Mouse (Mus musculus): ENCODE data around the gene Bank1. TPM values are rescaled to one million over a fixed set of nuclear protein-coding genes. Genes with fewer than 3 reads are reported as not detected.
A peak's percentile ranks its signal among the peaks of the same experiment; 100 is the strongest.

Gene Bank1
- polyA plus RNA-seq, 1 experiment from 2014 or later: 0.31 TPM

- 87% methylated on average over 5 of the region's 5 CpGs for WGBS
- H3K36me3 ChIP-seq: no peaks in the 10 kb centered on the region
- H3K4me3 ChIP-seq: no peak overlapping the region
- no peak overlapping the region for H3K27ac ChIP-seq (replicated peaks)
- no peak for ATAC-seq (replicated peaks)
- no peak overlapping the region for H3K4me2 ChIP-seq (replicated peaks)
- no peaks in the 10 kb centered on the region for H3K27me3 ChIP-seq
- H3K9me3 ChIP-seq: no peaks in the 10 kb centered on the region
- H3K9ac ChIP-seq (replicated peaks): no peak overlapping the region
- no peaks in the 10 kb centered on the region for H3K4me1 ChIP-seq
Observed at GRCm38 (mm10) chr3:136247331-136247730, 78.5 kb downstream of the Bank1 start.

DNA sequence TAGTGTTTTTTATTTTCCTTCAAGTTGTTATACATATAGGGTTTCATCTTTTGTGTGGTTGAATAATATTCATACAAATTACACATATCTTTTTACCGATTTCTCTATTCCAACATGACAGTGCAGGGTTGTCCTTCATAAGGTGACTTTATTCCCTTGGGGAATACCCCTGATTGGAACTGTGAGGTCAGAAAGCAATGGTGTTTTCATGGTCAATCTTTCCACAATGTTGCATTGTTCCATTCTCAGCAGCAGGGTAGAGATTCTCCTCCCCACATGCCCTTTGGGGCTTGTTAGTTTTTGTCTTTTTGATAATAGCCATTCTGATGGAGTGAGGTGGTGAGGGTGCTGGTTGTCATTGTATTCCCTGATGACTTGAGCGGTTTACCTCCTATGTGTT, 80.9 kb downstream of the Bank1 start:
- Histone ChIP-seq H3K27ac (replicated peaks) (no peak overlapping the region), H3K36me3 (no peaks in the 10 kb centered on the region), H3K4me1 (no peaks in the 10 kb centered on the region), H3K4me2 (replicated peaks) (no peak overlapping the region), H3K27me3 (no peaks in the 10 kb centered on the region), H3K4me3 (no peak overlapping the region), H3K9me3 (no peaks in the 10 kb centered on the region), H3K9ac (replicated peaks) (no peak overlapping the region)
- 68% methylated on average over 2 of the region's 2 CpGs for WGBS
- no peak for ATAC-seq (replicated peaks)

GRCm38 (mm10) chr3:136238790-136239189, 87.1 kb downstream of the Bank1 start:
- WGBS: 86% methylated on average over 3 of the region's 3 CpGs
- H3K9ac ChIP-seq (replicated peaks): no peak overlapping the region

DNA sequence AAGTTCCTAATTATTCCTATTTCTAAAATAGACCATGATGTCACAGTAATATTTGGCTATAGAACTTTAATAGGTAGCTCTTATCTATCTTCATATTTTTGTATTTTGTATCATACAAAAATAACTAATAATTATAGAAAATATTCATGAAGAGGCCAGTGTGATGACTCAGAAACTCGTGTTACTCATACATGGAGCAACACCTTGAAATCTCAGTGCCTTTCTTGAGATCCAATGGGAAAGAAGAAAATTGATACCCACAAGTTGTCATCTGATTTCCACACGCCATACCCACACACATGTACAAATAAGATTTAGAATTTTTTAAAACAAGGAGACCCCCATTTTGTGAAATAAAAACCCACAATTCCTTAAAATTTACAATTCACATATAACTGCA, 92.4 kb downstream of the Bank1 start:
- WGBS: 76% methylated on average over 2 of the region's 2 CpGs

More at GRCm38 (mm10) chr3:136238790-136239189, 87.1 kb downstream of the Bank1 start:
- H3K4me1 ChIP-seq: no peaks in the 10 kb centered on the region
- no peaks in the 10 kb centered on the region for H3K36me3 ChIP-seq
- no peaks in the 10 kb centered on the region for H3K27me3 ChIP-seq
- no peak overlapping the region for H3K27ac ChIP-seq (replicated peaks)
- no peak overlapping the region for H3K4me3 ChIP-seq
- no peak overlapping the region for H3K4me2 ChIP-seq (replicated peaks)
- H3K9me3 ChIP-seq: no peaks in the 10 kb centered on the region
- ATAC-seq (replicated peaks): no peak

DNA sequence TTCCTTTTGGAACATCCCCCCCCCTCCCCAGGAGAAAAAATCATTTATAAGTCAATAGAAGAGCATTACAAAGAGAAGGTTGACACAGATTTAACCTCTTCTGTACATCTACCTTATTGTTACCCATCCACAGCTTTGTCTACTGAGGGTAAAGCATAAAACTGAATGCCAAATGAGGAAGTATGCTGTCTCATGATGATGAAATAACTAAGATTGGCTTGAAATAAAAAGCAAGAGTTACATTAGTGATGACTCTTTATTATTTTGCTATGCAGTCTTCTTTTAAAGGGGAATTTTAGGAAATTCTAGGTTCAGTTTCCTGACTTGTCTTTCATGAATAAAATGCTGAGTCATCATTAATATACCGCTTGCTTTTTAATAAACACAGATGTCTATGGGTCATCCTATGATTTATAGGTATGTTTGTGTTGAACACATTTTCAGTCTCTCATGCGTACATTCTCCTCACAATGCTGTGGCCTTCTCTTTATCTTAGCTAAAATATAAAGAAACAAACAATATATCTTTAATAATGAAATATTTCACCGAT, 95.2 kb downstream of the Bank1 start:
- Histone ChIP-seq H3K9me3 (no peaks in the 10 kb centered on the region), H3K36me3 (no peaks in the 10 kb centered on the region), H3K9ac (replicated peaks) (no peak overlapping the region), H3K27ac (replicated peaks) (no peak overlapping the region), H3K4me3 (no peak overlapping the region), H3K4me2 (replicated peaks) (no peak overlapping the region), H3K27me3 (no peaks in the 10 kb centered on the region), H3K4me1 (no peaks in the 10 kb centered on the region)
- WGBS: 96% methylated on average over 3 of the region's 3 CpGs
- ATAC-seq (replicated peaks): no peak

More for the DNA sequence above, 92.4 kb downstream of the Bank1 start:
- no peak for ATAC-seq (replicated peaks)
- no peak overlapping the region for H3K27ac ChIP-seq (replicated peaks)
- H3K9me3 ChIP-seq: no peaks in the 10 kb centered on the region
- no peak overlapping the region for H3K4me2 ChIP-seq (replicated peaks)
- H3K27me3 ChIP-seq: no peaks in the 10 kb centered on the region
- no peak overlapping the region for H3K4me3 ChIP-seq
- no peak overlapping the region for H3K9ac ChIP-seq (replicated peaks)
- no peaks in the 10 kb centered on the region for H3K4me1 ChIP-seq
- H3K36me3 ChIP-seq: no peaks in the 10 kb centered on the region

GRCm38 (mm10) chr3:136189661-136190228, 136.1 kb downstream of the Bank1 start:
- no peak overlapping the region for H3K4me2 ChIP-seq (replicated peaks)
- no peak for ATAC-seq (replicated peaks)
- 90% methylated on average over 1 of the region's 1 CpGs for WGBS
- H3K9me3 ChIP-seq: no peaks in the 10 kb centered on the region
- H3K4me1 ChIP-seq: no peaks in the 10 kb centered on the region; the same call in 1 of the 2 replicates
- no peak overlapping the region for H3K27ac ChIP-seq (replicated peaks)
- H3K36me3 ChIP-seq: no peaks in the 10 kb centered on the region
- H3K4me3 ChIP-seq: no peak overlapping the region
- H3K9ac ChIP-seq (replicated peaks): no peak overlapping the region
- no peaks in the 10 kb centered on the region for H3K27me3 ChIP-seq

DNA sequence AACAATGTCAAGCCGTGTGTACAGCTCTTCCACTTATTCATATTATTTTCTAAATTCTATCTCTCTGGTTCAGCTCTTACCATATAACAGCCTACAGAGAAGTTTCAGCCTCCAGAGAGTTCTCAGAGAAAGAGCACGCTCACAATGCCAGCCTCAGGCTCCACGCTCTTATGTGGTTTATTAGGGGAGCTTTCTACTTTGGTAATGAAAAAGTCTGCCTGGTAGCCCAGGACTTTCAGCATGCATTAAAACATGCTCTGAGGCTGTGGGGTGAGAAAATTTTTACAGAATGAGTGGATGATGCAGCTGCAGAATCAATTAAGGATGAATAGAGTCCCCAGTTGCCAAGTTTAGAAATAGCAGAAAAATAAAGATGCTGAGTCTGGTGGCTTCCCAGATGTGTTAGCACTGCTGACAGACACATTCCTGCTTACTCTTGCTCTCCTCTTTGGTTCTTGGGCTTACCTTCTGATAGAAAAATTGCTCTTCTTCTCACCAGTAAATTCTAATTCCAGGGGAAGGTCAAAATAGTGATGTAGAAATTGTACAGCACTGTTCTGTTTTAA, 139.2 kb downstream of the Bank1 start:
- ATAC-seq (replicated peaks): peak; percentile 64; the same call in 1 of the 2 replicates
- WGBS: 61% methylated on average over 3 of the region's 3 CpGs
- H3K27ac ChIP-seq (replicated peaks): no peak overlapping the region; the same call in 1 of the 2 replicates
- no peaks in the 10 kb centered on the region for H3K36me3 ChIP-seq
- no peak overlapping the region for H3K4me2 ChIP-seq (replicated peaks)
- no peak overlapping the region for H3K9ac ChIP-seq (replicated peaks)
- H3K9me3 ChIP-seq: no peaks in the 10 kb centered on the region
- no peak overlapping the region for H3K4me3 ChIP-seq
- no peaks in the 10 kb centered on the region for H3K27me3 ChIP-seq
- no peaks in the 10 kb centered on the region; the same call in 1 of the 2 replicates for H3K4me1 ChIP-seq

DNA sequence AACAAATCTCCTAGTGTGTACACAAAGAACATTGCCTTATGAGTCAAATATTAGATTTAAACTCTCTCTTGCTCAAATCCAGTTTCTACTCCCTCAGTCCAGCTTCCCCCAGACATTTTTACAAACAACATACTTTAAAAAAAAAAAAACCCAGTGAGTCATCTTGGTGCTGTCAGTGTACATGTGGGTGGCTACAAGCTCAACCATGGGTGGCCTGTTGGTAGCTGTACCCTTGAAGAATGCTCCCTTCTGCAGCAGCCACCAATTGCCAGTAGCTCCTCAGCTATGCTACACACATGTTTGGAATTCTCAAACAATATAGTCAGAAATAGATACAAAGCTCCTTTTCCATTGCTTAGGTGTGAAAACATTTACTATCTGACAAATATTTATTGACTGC, 154.2 kb downstream of the Bank1 start:
- Histone ChIP-seq H3K4me3 (no peak overlapping the region), H3K27ac (replicated peaks) (no peak overlapping the region), H3K9ac (replicated peaks) (no peak overlapping the region), H3K4me1 (no peaks in the 10 kb centered on the region), H3K36me3 (no peaks in the 10 kb centered on the region), H3K4me2 (replicated peaks) (no peak overlapping the region), H3K27me3 (no peaks in the 10 kb centered on the region), H3K9me3 (no peaks in the 10 kb centered on the region)
- no peak for ATAC-seq (replicated peaks)

GRCm38 (mm10) chr3:136168071-136168470, 157.8 kb downstream of the Bank1 start:
- no peaks in the 10 kb centered on the region for H3K9me3 ChIP-seq
- no peak overlapping the region for H3K27ac ChIP-seq (replicated peaks)
- H3K4me3 ChIP-seq: no peak overlapping the region
- 54% methylated on average over 4 of the region's 4 CpGs for WGBS
- ATAC-seq (replicated peaks): no peak
- no peak overlapping the region for H3K9ac ChIP-seq (replicated peaks)
- no peaks in the 10 kb centered on the region for H3K36me3 ChIP-seq
- no peaks in the 10 kb centered on the region for H3K27me3 ChIP-seq
- H3K4me1 ChIP-seq: no peaks in the 10 kb centered on the region; the same call in 1 of the 2 replicates
- no peak overlapping the region for H3K4me2 ChIP-seq (replicated peaks)

- ATAC-seq (replicated peaks): no peak
- H3K4me1 ChIP-seq: no peaks in the 10 kb centered on the region; the same call in 1 of the 2 replicates
Observed at GRCm38 (mm10) chr3:136166671-136167070, 159.2 kb downstream of the Bank1 start.

GRCm38 (mm10) chr3:136166033-136166361, 159.9 kb downstream of the Bank1 start:
- H3K27me3 ChIP-seq: no peaks in the 10 kb centered on the region
- WGBS: 83% methylated on average over 2 of the region's 2 CpGs
- H3K4me1 ChIP-seq: no peaks in the 10 kb centered on the region; the same call in 1 of the 2 replicates
- H3K9ac ChIP-seq (replicated peaks): no peak overlapping the region
- H3K36me3 ChIP-seq: no peaks in the 10 kb centered on the region
- no peak overlapping the region for H3K4me2 ChIP-seq (replicated peaks)
- no peak overlapping the region for H3K27ac ChIP-seq (replicated peaks)
- H3K9me3 ChIP-seq: no peaks in the 10 kb centered on the region
- ATAC-seq (replicated peaks): peak; percentile 13; the same call in 1 of the 2 replicates
- H3K4me3 ChIP-seq: no peak overlapping the region

More at GRCm38 (mm10) chr3:136166671-136167070, 159.2 kb downstream of the Bank1 start:
- Histone ChIP-seq H3K27me3 (no peaks in the 10 kb centered on the region), H3K36me3 (no peaks in the 10 kb centered on the region), H3K9ac (replicated peaks) (no peak overlapping the region), H3K9me3 (no peaks in the 10 kb centered on the region), H3K27ac (replicated peaks) (no peak overlapping the region), H3K4me2 (replicated peaks) (no peak overlapping the region), H3K4me3 (no peak overlapping the region)
- WGBS: 92% methylated on average over 4 of the region's 4 CpGs

GRCm38 (mm10) chr3:136165167-136166032, 160.5 kb downstream of the Bank1 start:
- Histone ChIP-seq H3K4me3 (no peak overlapping the region), H3K4me1 (no peaks in the 10 kb centered on the region; the same call in 1 of the 2 replicates), H3K27me3 (no peaks in the 10 kb centered on the region), H3K27ac (replicated peaks) (no peak overlapping the region), H3K36me3 (no peaks in the 10 kb centered on the region), H3K4me2 (replicated peaks) (no peak overlapping the region), H3K9me3 (no peaks in the 10 kb centered on the region), H3K9ac (replicated peaks) (no peak overlapping the region)
- peak; percentile 82; the same call in 1 of the 2 replicates for ATAC-seq (replicated peaks)
- 77% methylated on average over 7 of the region's 7 CpGs for WGBS
